17 mouse cellular contexts compared by ENCODE assay signal in the genomic region with DNA sequence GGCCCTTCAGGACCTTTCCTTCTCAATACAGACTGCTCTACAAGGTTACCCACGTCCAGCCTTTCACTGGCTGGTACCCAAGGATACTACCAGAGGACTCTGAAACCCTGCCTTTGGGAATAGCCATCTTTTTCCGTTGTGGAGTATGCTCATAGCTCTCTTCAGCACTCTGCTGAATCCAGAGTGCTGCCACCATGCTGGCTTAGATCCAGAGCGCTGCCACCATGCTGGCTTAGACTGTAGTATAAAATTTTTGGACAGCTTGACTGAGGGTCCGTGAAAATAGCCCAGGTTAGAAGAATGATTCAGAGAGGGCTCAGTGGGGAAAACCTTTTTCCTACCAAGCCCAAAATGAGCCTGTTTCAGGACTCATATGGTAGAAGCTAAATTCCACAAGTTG.
"Had no signal": no experiment of that assay in that cellular context is flagged by ENCODE, and none has a peak within 500 bp of the region (broad histone marks: within the 10 kb centered on the region; RNA-seq: fewer than 3 reads in every experiment).

No protein-coding gene starts in this region.

- H3K4me2 ChIP-seq: liver, embryonic 13.5 days; liver, embryonic 15.5 days; lung, embryonic 14.5 days; midbrain, embryonic 12.5 days; neural tube, embryonic 12.5 days; stomach, embryonic 15.5 days had no signal

- H3K9ac ChIP-seq: liver, embryonic 13.5 days; liver, embryonic 15.5 days; liver, postnatal 0 days; lung, embryonic 14.5 days; midbrain, embryonic 12.5 days; neural tube, embryonic 12.5 days; stomach, embryonic 15.5 days had no signal

- H3K4me3 ChIP-seq: liver, embryonic 13.5 days; liver, embryonic 15.5 days; midbrain, embryonic 10.5 days; midbrain, embryonic 12.5 days; neural tube, embryonic 12.5 days; stomach, embryonic 15.5 days had no signal

- DNase-seq: liver, embryonic 13.5 days; liver, postnatal 0 days; lung, embryonic 14.5 days; lung, postnatal 10 days; midbrain, embryonic 14.5 days; right cerebral cortex, postnatal 14 days; thymus, adult 2 months; thymus, postnatal 25 days; thymus, postnatal 4 days had no signal

- H3K36me3 ChIP-seq: liver, embryonic 13.5 days; liver, embryonic 15.5 days; stomach, embryonic 15.5 days had no signal

- H3K27me3 ChIP-seq: liver, embryonic 13.5 days; midbrain, embryonic 12.5 days; neural tube, embryonic 12.5 days; stomach, embryonic 15.5 days had no signal

- H3K27ac ChIP-seq: liver, embryonic 13.5 days; liver, embryonic 15.5 days; macrophage; midbrain, embryonic 10.5 days; midbrain, embryonic 12.5 days; neural tube, embryonic 12.5 days; stomach, embryonic 15.5 days; stomach, postnatal 0 days had no signal

- H3K9me3 ChIP-seq: liver, embryonic 13.5 days; liver, embryonic 15.5 days; midbrain, embryonic 12.5 days; neural tube, embryonic 12.5 days; stomach, embryonic 15.5 days had no signal

- ATAC-seq: liver, postnatal 0 days; midbrain, embryonic 16.5 days had no signal
